Mouse (Mus musculus): ENCODE measurements around the gene Mtmr10. TPM values are rescaled to one million over a fixed set of nuclear protein-coding genes. Genes with fewer than 3 reads are reported as not detected.
A peak's percentile ranks its signal among the peaks of the same experiment; 100 is the strongest.

Gene Mtmr10
- polyA plus RNA-seq (2015; fragmentation: Nextera tagmentation; extraction: Ambion mirVana) = 15.1 and 15.5 TPM in 2 replicates

GRCm38 (mm10) chr7:64287414-64288091 is at the start of gene Mtmr10:
TSS of gene Mtmr10 (plus strand) at chr7:64287653.
- H3K9ac ChIP-seq = peak within 1 kb of the TSS; percentile 68
- no peaks in the 10 kb centered on the region for H3K9me3 ChIP-seq
- ATAC-seq (ENCODE audit: insufficient number of reproducible peaks, low FRiP score, low TSS enrichment, low read depth) = peak; percentile 98
- peak within 1 kb of the TSS; percentile 54 for H3K4me2 ChIP-seq
- no peaks in the 10 kb centered on the region for H3K4me1 ChIP-seq
- under 1% methylated on average over 76 of the region's 77 CpGs for WGBS
- no peaks in the 10 kb centered on the region for H3K27me3 ChIP-seq
- peak within 1 kb of the TSS; percentile 82 for H3K27ac ChIP-seq
- H3K4me3 ChIP-seq = peak within 1 kb of the TSS; percentile 68
- H3K36me3 ChIP-seq = peaks cover 14% of the 10 kb centered on the region

- H3K4me2 ChIP-seq = no peak overlapping the region
- H3K4me3 ChIP-seq = no peak overlapping the region
- ATAC-seq (ENCODE audit: insufficient number of reproducible peaks, low FRiP score, low TSS enrichment, low read depth) = no peak
- no peaks in the 10 kb centered on the region for H3K36me3 ChIP-seq
- no peaks in the 10 kb centered on the region for H3K27me3 ChIP-seq
- peaks cover 17% of the 10 kb centered on the region for H3K4me1 ChIP-seq
- no peak overlapping the region for H3K27ac ChIP-seq
- H3K9me3 ChIP-seq = no peaks in the 10 kb centered on the region
- H3K9ac ChIP-seq = no peak overlapping the region
- 90% methylated on average over 8 of the region's 8 CpGs for WGBS
These were observed 49.7 kb upstream of the Mtmr10 start for GRCm38 (mm10) chr7:64237747-64238146.

GRCm38 (mm10) chr7:64238410-64239086 is 48.9 kb upstream of the Mtmr10 start:
- no peak overlapping the region for H3K9ac ChIP-seq
- H3K9me3 ChIP-seq = no peaks in the 10 kb centered on the region
- H3K27me3 ChIP-seq = no peaks in the 10 kb centered on the region
- ATAC-seq (ENCODE audit: insufficient number of reproducible peaks, low FRiP score, low TSS enrichment, low read depth) = peak; percentile 12; the same call in 1 of the 2 replicates
- H3K36me3 ChIP-seq = no peaks in the 10 kb centered on the region
- WGBS = 71% methylated on average over 7 of the region's 7 CpGs
- peaks cover 17% of the 10 kb centered on the region for H3K4me1 ChIP-seq
- H3K4me2 ChIP-seq = no peak overlapping the region
- no peak overlapping the region for H3K27ac ChIP-seq
- no peak overlapping the region for H3K4me3 ChIP-seq

- 72% methylated on average over 9 of the region's 9 CpGs for WGBS
These were observed 48.2 kb upstream of the Mtmr10 start for GRCm38 (mm10) chr7:64239138-64239805.

GRCm38 (mm10) chr7:64239806-64240315 is 47.6 kb upstream of the Mtmr10 start:
- no peaks in the 10 kb centered on the region for H3K27me3 ChIP-seq
- ATAC-seq (ENCODE audit: insufficient number of reproducible peaks, low FRiP score, low TSS enrichment, low read depth) = no peak
- H3K4me1 ChIP-seq = peaks cover 17% of the 10 kb centered on the region
- H3K9me3 ChIP-seq = no peaks in the 10 kb centered on the region
- WGBS = 36% methylated on average over 4 of the region's 4 CpGs
- no peaks in the 10 kb centered on the region for H3K36me3 ChIP-seq
- H3K27ac ChIP-seq = peak overlapping the region; percentile 63; the same call in 1 of the 2 replicates
- H3K9ac ChIP-seq = no peak overlapping the region
- H3K4me2 ChIP-seq = no peak overlapping the region
- no peak overlapping the region for H3K4me3 ChIP-seq

More at GRCm38 (mm10) chr7:64239138-64239805, 48.2 kb upstream of the Mtmr10 start:
- Histone ChIP-seq H3K9ac (no peak overlapping the region), H3K9me3 (no peaks in the 10 kb centered on the region), H3K4me2 (no peak overlapping the region), H3K4me1 (peaks cover 17% of the 10 kb centered on the region), H3K27ac (peak overlapping the region; percentile 63; the same call in 1 of the 2 replicates), H3K4me3 (no peak overlapping the region), H3K36me3 (no peaks in the 10 kb centered on the region), H3K27me3 (no peaks in the 10 kb centered on the region)
- ATAC-seq (ENCODE audit: insufficient number of reproducible peaks, low FRiP score, low TSS enrichment, low read depth) = no peak

GRCm38 (mm10) chr7:64242424-64242823 is 45.0 kb upstream of the Mtmr10 start:
- no peak for ATAC-seq (ENCODE audit: insufficient number of reproducible peaks, low FRiP score, low TSS enrichment, low read depth)
- no peak overlapping the region for H3K4me2 ChIP-seq
- no peaks in the 10 kb centered on the region for H3K36me3 ChIP-seq

GRCm38 (mm10) chr7:64244371-64244770 is 43.1 kb upstream of the Mtmr10 start:
- H3K4me1 ChIP-seq = peaks cover 14% of the 10 kb centered on the region
- no peak for ATAC-seq (ENCODE audit: insufficient number of reproducible peaks, low FRiP score, low TSS enrichment, low read depth)
- H3K4me3 ChIP-seq = no peak overlapping the region
- no peaks in the 10 kb centered on the region for H3K36me3 ChIP-seq
- H3K9ac ChIP-seq = no peak overlapping the region
- H3K4me2 ChIP-seq = no peak overlapping the region
- 67% methylated on average over 6 of the region's 6 CpGs for WGBS
- H3K27ac ChIP-seq = no peak overlapping the region
- no peaks in the 10 kb centered on the region for H3K27me3 ChIP-seq
- no peaks in the 10 kb centered on the region for H3K9me3 ChIP-seq

More at GRCm38 (mm10) chr7:64242424-64242823, 45.0 kb upstream of the Mtmr10 start:
- no peak overlapping the region for H3K9ac ChIP-seq
- H3K27me3 ChIP-seq = no peaks in the 10 kb centered on the region
- 37% methylated on average over 4 of the region's 4 CpGs for WGBS
- no peaks in the 10 kb centered on the region for H3K9me3 ChIP-seq
- no peak overlapping the region for H3K27ac ChIP-seq
- peaks cover 17% of the 10 kb centered on the region for H3K4me1 ChIP-seq
- H3K4me3 ChIP-seq = no peak overlapping the region

GRCm38 (mm10) chr7:64246713-64247112 is 40.7 kb upstream of the Mtmr10 start:
- Histone ChIP-seq H3K4me2 (no peak overlapping the region), H3K27ac (no peak overlapping the region), H3K4me3 (no peak overlapping the region), H3K9ac (no peak overlapping the region), H3K27me3 (no peaks in the 10 kb centered on the region), H3K36me3 (no peaks in the 10 kb centered on the region), H3K4me1 (peaks cover 6% of the 10 kb centered on the region; the same call in 1 of the 2 replicates), H3K9me3 (no peaks in the 10 kb centered on the region)
- ATAC-seq (ENCODE audit: insufficient number of reproducible peaks, low FRiP score, low TSS enrichment, low read depth) = no peak
- WGBS = 71% methylated on average over 4 of the region's 4 CpGs

- H3K4me3 ChIP-seq = no peak overlapping the region
- H3K36me3 ChIP-seq = no peaks in the 10 kb centered on the region
- no peaks in the 10 kb centered on the region for H3K4me1 ChIP-seq
- WGBS = 77% methylated on average over 1 of the region's 1 CpGs
- no peak for ATAC-seq (ENCODE audit: insufficient number of reproducible peaks, low FRiP score, low TSS enrichment, low read depth)
- H3K27ac ChIP-seq = no peak overlapping the region
- no peak overlapping the region for H3K4me2 ChIP-seq
- no peaks in the 10 kb centered on the region for H3K27me3 ChIP-seq
- H3K9ac ChIP-seq = no peak overlapping the region
- no peaks in the 10 kb centered on the region for H3K9me3 ChIP-seq
These were observed 39.1 kb upstream of the Mtmr10 start for GRCm38 (mm10) chr7:64248352-64248751.

GRCm38 (mm10) chr7:64249715-64250114 is 37.7 kb upstream of the Mtmr10 start:
- H3K27me3 ChIP-seq = no peaks in the 10 kb centered on the region
- H3K9me3 ChIP-seq = no peaks in the 10 kb centered on the region
- no peak overlapping the region for H3K27ac ChIP-seq
- no peak for ATAC-seq (ENCODE audit: insufficient number of reproducible peaks, low FRiP score, low TSS enrichment, low read depth)
- no peak overlapping the region for H3K4me2 ChIP-seq
- H3K9ac ChIP-seq = no peak overlapping the region
- H3K36me3 ChIP-seq = no peaks in the 10 kb centered on the region
- H3K4me1 ChIP-seq = no peaks in the 10 kb centered on the region
- 43% methylated on average over 4 of the region's 4 CpGs for WGBS
- H3K4me3 ChIP-seq = no peak overlapping the region

GRCm38 (mm10) chr7:64250417-64250816 is 37.0 kb upstream of the Mtmr10 start:
- WGBS = 91% methylated on average over 7 of the region's 7 CpGs
- Histone ChIP-seq H3K4me2 (no peak overlapping the region), H3K4me3 (no peak overlapping the region), H3K27me3 (no peaks in the 10 kb centered on the region), H3K36me3 (no peaks in the 10 kb centered on the region), H3K27ac (no peak overlapping the region), H3K4me1 (no peaks in the 10 kb centered on the region), H3K9me3 (no peaks in the 10 kb centered on the region), H3K9ac (no peak overlapping the region)
- no peak for ATAC-seq (ENCODE audit: insufficient number of reproducible peaks, low FRiP score, low TSS enrichment, low read depth)

GRCm38 (mm10) chr7:64253736-64254135 is 33.7 kb upstream of the Mtmr10 start:
- no peak for ATAC-seq (ENCODE audit: insufficient number of reproducible peaks, low FRiP score, low TSS enrichment, low read depth)
- Histone ChIP-seq H3K4me1 (no peaks in the 10 kb centered on the region), H3K9me3 (no peaks in the 10 kb centered on the region), H3K27ac (no peak overlapping the region), H3K9ac (no peak overlapping the region), H3K27me3 (no peaks in the 10 kb centered on the region), H3K4me2 (no peak overlapping the region), H3K4me3 (no peak overlapping the region), H3K36me3 (no peaks in the 10 kb centered on the region)
- 81% methylated on average over 3 of the region's 3 CpGs for WGBS

All from limb, embryonic 15.5 days (tissue).